Mouse (Mus musculus): ENCODE measurements around the gene Cdpf1. TPM values are rescaled to one million over a fixed set of nuclear protein-coding genes. Genes with fewer than 3 reads are reported as not detected.

Cdpf1 gene
- total RNA-seq, 4 experiments from 2014 or later, result 19.8 to 23.5 (median 22.4) TPM

DNA sequence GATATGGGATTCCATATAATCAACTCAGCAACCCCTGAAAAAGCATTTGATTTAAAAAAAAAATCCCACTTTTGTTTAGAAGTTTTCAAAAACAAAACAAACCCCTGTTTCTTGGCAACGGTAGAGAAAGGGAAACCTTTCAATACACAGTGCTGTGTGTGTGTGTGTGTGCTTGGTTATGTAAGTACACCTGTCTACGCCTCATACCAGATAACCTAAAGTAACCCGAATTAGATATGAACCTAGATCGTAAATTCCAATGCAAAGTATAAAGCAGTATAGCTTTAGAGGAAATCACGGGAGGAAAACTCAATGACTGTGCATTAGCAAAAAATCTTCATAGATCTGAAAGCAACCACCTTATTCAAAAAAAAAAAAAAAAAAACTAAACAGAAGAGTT is 44.8 kb downstream of the Cdpf1 start:
- no peak for DNase-seq (ENCODE audit: low spot score in 2 of 2)

DNA sequence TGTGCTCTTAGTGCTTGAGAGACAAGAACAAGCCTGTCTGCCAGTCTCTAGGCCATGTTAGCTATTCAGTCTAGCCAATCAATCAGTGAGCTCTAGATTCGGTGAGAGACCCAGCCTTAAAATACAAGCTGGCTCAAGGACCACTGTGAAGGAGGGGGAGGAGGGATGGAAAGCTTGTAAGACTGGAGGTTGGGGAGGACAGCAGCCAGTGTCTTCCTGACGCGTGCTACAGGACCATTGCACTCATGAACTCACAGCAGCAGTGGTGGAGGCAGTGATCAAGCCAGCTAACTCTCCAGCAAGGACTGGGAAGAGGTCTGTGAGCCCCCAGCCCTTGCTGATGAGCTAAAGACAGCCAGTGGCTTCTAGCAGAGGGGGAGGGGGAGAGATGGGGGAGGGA is 46.5 kb downstream of the Cdpf1 start:
- DNase-seq (ENCODE audit: low spot score in 2 of 2), result no peak

DNA sequence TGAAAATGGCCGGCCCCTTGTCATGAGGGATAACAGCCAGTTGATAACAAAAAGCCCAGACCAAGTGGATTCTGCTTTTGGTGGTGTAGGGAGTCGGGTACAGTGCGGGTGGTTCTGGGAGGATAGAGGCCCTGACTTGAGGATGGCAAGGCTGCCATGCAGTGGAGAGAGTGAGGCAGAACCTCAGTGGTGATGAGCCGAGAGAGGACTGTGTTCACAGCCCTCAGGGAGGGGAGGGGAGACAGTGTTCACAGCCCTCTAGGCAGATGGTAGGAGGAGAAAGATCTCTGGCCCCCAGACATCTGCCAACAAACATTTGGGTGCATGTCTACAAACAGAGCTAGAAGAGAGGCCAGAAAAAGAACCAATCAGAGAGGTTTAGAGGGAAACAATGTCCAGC is 48.7 kb downstream of the Cdpf1 start:
- no peak for DNase-seq (ENCODE audit: low spot score in 2 of 2)

DNA sequence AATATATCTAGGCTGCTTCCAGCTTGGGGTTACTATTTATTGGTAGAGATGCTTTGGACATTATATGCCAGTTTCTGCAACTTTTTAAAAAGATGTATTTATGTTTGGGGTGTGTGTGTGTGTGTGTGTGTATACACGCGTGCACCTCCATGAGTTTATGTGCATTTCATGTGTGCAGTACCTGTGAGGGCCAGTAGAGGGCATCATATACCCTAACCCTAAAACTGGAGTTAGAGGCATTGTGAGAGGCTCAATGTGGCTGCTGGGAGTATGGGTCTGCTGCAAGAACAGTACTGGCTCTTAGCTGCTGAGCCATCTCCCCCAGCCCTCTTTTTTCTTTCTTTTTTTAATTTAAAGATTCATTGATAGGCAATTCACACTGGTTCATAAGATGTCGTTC is 53.7 kb downstream of the Cdpf1 start:
- no peak for DNase-seq (ENCODE audit: low spot score in 2 of 2)

Other genes with a start within 250 kb of the Cdpf1 start
- 10 to 100 TPM; 30.9 to 37.9 (median 35.1) TPM for gene Wnt7b, start 229.2 kb downstream of the Cdpf1 start, total RNA-seq (2022)
- gene Ppara, start 76.7 kb downstream of the Cdpf1 start, total RNA-seq (2022), result 1 to 10 TPM; 2.8 to 3.6 (median 3.3) TPM
- 1 to 10 TPM; 1.0 to 1.5 (median 1.3) TPM for gene Pkdrej, start 10.0 kb upstream of the Cdpf1 start, total RNA-seq (2022)
- gene Ttc38, start 20.6 kb upstream of the Cdpf1 start, total RNA-seq (2022), result 10 to 100 TPM in 2 of 4 experiments, 1 to 10 TPM in 2; 5.8 to 13.3 (median 9.6) TPM
- under 1 TPM; 0.44 to 0.95 (median 0.50) TPM for gene Gtse1, start 48.0 kb upstream of the Cdpf1 start, total RNA-seq (2022)
- gene Trmu, start 67.6 kb upstream of the Cdpf1 start, total RNA-seq (2022), result 10 to 100 TPM; 26.3 to 37.9 (median 29.8) TPM
- gene Celsr1, start 222.1 kb upstream of the Cdpf1 start, total RNA-seq (2022), result 1 to 10 TPM; 5.5 to 6.9 (median 6.2) TPM
- 10 to 100 TPM; 31.1 to 39.9 (median 34.5) TPM for gene Gramd4, start 246.0 kb upstream of the Cdpf1 start, total RNA-seq (2022)